Mouse (Mus musculus): ENCODE data around the gene Ipo11.

GRCm38 (mm10) chr13:106945518-106945917, 8.8 kb upstream of the Ipo11 start:
- TF ChIP-seq CTCF (IDR thresholded peaks at IDR 0.05; ENCODE audit: borderline replicate concordance, control insufficient read depth, extremely low read depth, insufficient read depth, low read length, poor library complexity) (no peak), POLR2A (IDR thresholded peaks at IDR 0.05; ENCODE audit: control insufficient read depth, extremely low read depth, insufficient read depth, low read length, poor library complexity) (no peak)

Data from thymus, adult 2 months (tissue).